Mouse (Mus musculus) lung, adult 2 months (tissue): ENCODE results near the gene Samd11.

Experiments used
- CTCF ChIP-seq: fragments of 200-500 bp; IDR thresholded peaks from 2 replicates; pipeline ENCODE4 v1.5.1; 2011; ENCODE audit warnings: mild to moderate bottlenecking, low read length, control low read depth; ENCODE audit not compliant: insufficient read depth
- POLR2A ChIP-seq: fragments of 200-500 bp; IDR thresholded peaks from 2 replicates; pipeline ENCODE4 v1.6.1; 2011; ENCODE audit warnings: low read depth, mild to moderate bottlenecking, control low read depth, low read length, borderline replicate concordance; ENCODE audit errors: extremely low read depth

- TF ChIP-seq CTCF (no peak), POLR2A (no peak)
These were observed 38.3 kb downstream of the Samd11 start for GRCm38 (mm10) chr4:156217022-156217669.
